Mouse (Mus musculus): ENCODE results near the gene Olfr527. TPM values are rescaled to one million over a fixed set of nuclear protein-coding genes. Genes with fewer than 3 reads are reported as not detected.

Gene Olfr527
- polyA plus RNA-seq (2017; shearing (Covaris generic)): not detected

DNA sequence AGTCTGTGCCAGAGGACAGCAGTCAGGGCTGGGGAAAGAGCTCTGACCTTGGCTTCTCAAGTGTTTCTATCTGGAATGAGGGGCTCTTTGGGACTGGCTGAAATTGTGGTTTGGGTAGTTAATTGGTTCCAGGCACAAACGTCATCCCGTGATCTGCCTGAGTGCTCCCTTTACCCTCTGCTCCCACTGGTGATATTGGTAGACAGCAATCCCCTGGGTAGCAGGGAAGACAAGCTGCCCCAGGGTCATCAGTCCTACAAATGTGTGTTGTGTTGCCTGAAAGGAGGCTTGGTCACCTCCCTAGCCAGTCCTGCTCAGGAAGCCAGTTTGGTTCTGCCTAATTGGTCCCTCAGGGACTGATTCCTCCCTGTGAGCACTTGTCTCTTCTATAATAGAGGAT, at the start of gene Olfr527:
TSS of gene Olfr527 (plus strand) at position 301 of the 400 bp plus-strand sequence.

DNA sequence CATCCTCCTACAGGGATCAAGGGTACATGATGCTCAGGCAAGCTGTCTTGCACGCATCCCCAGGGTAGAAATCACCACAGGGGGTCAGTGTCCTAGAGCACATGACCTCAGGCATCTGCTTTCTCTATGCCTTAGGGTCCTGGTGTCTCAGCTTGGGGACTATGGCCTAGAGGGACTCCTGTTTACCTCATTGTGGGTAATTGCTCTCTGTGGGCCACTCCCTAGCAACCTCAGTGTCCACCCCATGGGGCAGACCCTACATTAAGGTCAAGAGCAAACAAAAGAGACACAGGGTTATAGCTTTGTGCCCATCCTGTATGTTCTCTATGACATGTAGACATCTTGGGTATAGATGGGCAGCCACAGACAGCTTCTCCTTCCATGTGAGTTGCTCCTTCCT, 13.3 kb upstream of the Olfr527 start, which contains the start of gene Olfr525:
TSS of gene Olfr525 (plus strand) at position 301 of the 400 bp plus-strand sequence.

DNA sequence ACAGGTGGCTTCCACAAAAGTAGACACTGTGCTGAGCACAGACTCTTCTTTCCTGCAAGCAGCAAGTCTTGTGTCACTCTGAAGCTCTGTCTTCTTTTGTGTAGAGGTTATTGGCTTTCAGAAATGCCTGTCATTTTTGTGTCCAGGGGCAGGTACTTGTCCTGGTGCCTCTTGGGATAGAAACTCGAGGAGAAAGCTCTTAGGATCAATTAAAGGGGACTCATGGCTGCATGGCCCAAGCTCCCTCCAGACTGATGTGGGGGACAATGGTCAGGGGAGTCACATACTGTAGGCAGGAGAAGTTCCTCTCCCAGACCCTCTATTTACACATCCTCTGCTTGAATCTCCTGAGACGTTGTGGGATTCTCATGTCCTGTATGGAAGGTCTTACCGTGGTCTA, 27.8 kb downstream of the Olfr527 start, which contains the start of gene Olfr60:
TSS of gene Olfr60 (minus strand) at position 101 of the 400 bp plus-strand sequence.

DNA sequence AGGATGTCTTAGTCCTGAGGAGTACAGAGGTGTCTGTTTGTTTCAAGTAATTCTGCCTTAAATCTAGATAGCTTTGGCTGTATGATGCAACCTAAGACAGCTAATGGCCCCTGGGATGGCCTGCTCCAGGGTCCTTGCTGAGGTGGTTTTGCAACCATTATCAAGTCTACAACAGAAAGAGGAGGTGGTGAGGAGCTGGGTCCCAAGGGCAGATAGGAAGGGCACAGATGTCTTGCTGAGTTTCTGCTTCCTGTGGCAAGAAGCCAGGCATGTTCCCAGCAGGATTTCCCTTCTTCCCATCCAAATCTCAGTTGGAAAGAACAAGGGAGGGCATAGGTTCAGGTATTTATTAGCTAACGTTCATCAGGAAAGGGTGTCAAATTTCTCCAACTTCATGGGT, 42.4 kb downstream of the Olfr527 start, which contains the start of gene Olfr530:
TSS of gene Olfr530 (minus strand) at position 101 of the 400 bp plus-strand sequence.

Other genes with a start within 250 kb of the Olfr527 start
- gene Prap1, start 240.6 kb upstream of the Olfr527 start, polyA plus RNA-seq (2017; shearing (Covaris generic)): not detected
- gene Fuom, start 231.6 kb upstream of the Olfr527 start, polyA plus RNA-seq (2017; shearing (Covaris generic)): 2.6 TPM
- gene Paox, start 218.2 kb upstream of the Olfr527 start, polyA plus RNA-seq (2017; shearing (Covaris generic)): 6.3 TPM
- gene Echs1, start 217.5 kb upstream of the Olfr527 start, polyA plus RNA-seq (2017; shearing (Covaris generic)): 32.1 TPM
- gene Mtg1, start 196.5 kb upstream of the Olfr527 start, polyA plus RNA-seq (2017; shearing (Covaris generic)): 20.7 TPM
- not detected for gene Sprn, start 179.1 kb upstream of the Olfr527 start, polyA plus RNA-seq (2017; shearing (Covaris generic))
- gene Olfr522, start 169.3 kb upstream of the Olfr527 start, polyA plus RNA-seq (2017; shearing (Covaris generic)): not detected
- not detected for gene Olfr523, start 160.8 kb upstream of the Olfr527 start, polyA plus RNA-seq (2017; shearing (Covaris generic))
- not detected for gene Olfr524, start 128.1 kb upstream of the Olfr527 start, polyA plus RNA-seq (2017; shearing (Covaris generic))
- gene Cd163l1, start 115.8 kb upstream of the Olfr527 start, polyA plus RNA-seq (2017; shearing (Covaris generic)): not detected
- gene 5830411N06Rik, start 86.7 kb upstream of the Olfr527 start, polyA plus RNA-seq (2017; shearing (Covaris generic)): not detected
- gene Olfr525, start 13.2 kb upstream of the Olfr527 start, polyA plus RNA-seq (2017; shearing (Covaris generic)): 0.10 TPM
- gene Olfr60, start 27.7 kb downstream of the Olfr527 start, polyA plus RNA-seq (2017; shearing (Covaris generic)): not detected
- 0.24 TPM for gene Olfr530, start 42.3 kb downstream of the Olfr527 start, polyA plus RNA-seq (2017; shearing (Covaris generic))
- gene Olfr531, start 68.9 kb downstream of the Olfr527 start, polyA plus RNA-seq (2017; shearing (Covaris generic)): not detected
- not detected for gene Olfr532, start 87.6 kb downstream of the Olfr527 start, polyA plus RNA-seq (2017; shearing (Covaris generic))
- not detected for gene Olfr533, start 129.4 kb downstream of the Olfr527 start, polyA plus RNA-seq (2017; shearing (Covaris generic))
- not detected for gene Olfr535, start 150.2 kb downstream of the Olfr527 start, polyA plus RNA-seq (2017; shearing (Covaris generic))
- gene Olfr536, start 173.4 kb downstream of the Olfr527 start, polyA plus RNA-seq (2017; shearing (Covaris generic)): not detected
- gene Olfr538, start 233.9 kb downstream of the Olfr527 start, polyA plus RNA-seq (2017; shearing (Covaris generic)): not detected